Mouse (Mus musculus): ENCODE measurements around the gene Tnip1. TPM values are rescaled to one million over a fixed set of nuclear protein-coding genes. Genes with fewer than 3 reads are reported as not detected.

Gene Tnip1
- 10 to 100 TPM; 29.7 to 32.3 TPM for total RNA-seq (2021)
- long read RNA-seq, experiment 1, partial matches to known transcripts, result 6 of 19 reads
- long read RNA-seq, experiment 1, other reads (novel, unspliced or antisense), result 9 of 19 reads
- long read RNA-seq, experiment 2, partial matches to known transcripts, result 6 of 18 reads
- long read RNA-seq, experiment 2, other reads (novel, unspliced or antisense), result 9 of 18 reads

- DNase-seq, result no peak
- intact Hi-C loops (cut with DNase I), result no loop called here
Measured at GRCm38 (mm10) chr11:54962810-54963209, at the start of gene Tnip1. Tnip1 (minus strand) TSS chr11:54962917.

GRCm38 (mm10) chr11:55011440-55011839 lies 48.7 kb upstream of the Tnip1 start:
- intact Hi-C loops (cut with DNase I), result no loop called here
- no peak for DNase-seq

GRCm38 (mm10) chr11:55008230-55008629 lies 45.5 kb upstream of the Tnip1 start:
- no peak for DNase-seq
- intact Hi-C loops (cut with DNase I), result no loop called here

- intact Hi-C loops (cut with DNase I), result no loop called here
- DNase-seq, result no peak
Measured at GRCm38 (mm10) chr11:55005684-55006083, 43.0 kb upstream of the Tnip1 start.

GRCm38 (mm10) chr11:55004970-55005502 lies 42.3 kb upstream of the Tnip1 start:
- intact Hi-C loops (cut with DNase I), result no loop called here
- no peak for DNase-seq

- intact Hi-C loops (cut with DNase I), result loop anchor here (1.0 to 5.0 kb wide), 3 partner anchors 41 to 159 kb away; no protein-coding TSS in a partner anchor
- DNase-seq, result no peak
Measured at GRCm38 (mm10) chr11:54998708-54999107, 36.0 kb upstream of the Tnip1 start.

- intact Hi-C loops (cut with DNase I), result loop anchor here (1.0 to 5.0 kb wide), 3 partner anchors 41 to 159 kb away; no protein-coding TSS in a partner anchor
- DNase-seq, result peak; percentile 40 to 50
Measured at GRCm38 (mm10) chr11:54998284-54998683, 35.6 kb upstream of the Tnip1 start.

GRCm38 (mm10) chr11:54996176-54996575 lies 33.5 kb upstream of the Tnip1 start:
- DNase-seq, result no peak
- intact Hi-C loops (cut with DNase I), result loop anchor here (5.0 kb wide), 2 partner anchors 91 to 161 kb away; no protein-coding TSS in a partner anchor

- no peak for DNase-seq
- intact Hi-C loops (cut with DNase I), result no loop called here
Measured at GRCm38 (mm10) chr11:54989920-54990319, 27.2 kb upstream of the Tnip1 start.

- intact Hi-C loops (cut with DNase I), result no loop called here
- DNase-seq, result no peak
Measured at GRCm38 (mm10) chr11:54988754-54989349, 26.1 kb upstream of the Tnip1 start.

- intact Hi-C loops (cut with DNase I), result no loop called here
- no peak for DNase-seq
Measured at GRCm38 (mm10) chr11:54987974-54988373, 25.3 kb upstream of the Tnip1 start.

GRCm38 (mm10) chr11:54985086-54985485 lies 22.4 kb upstream of the Tnip1 start:
- intact Hi-C loops (cut with DNase I), result loop anchor here (2.0 kb wide), 1 partner anchor 106 kb away; no protein-coding TSS in a partner anchor
- DNase-seq, result no peak

- DNase-seq, result no peak
- intact Hi-C loops (cut with DNase I), result loop anchor here (2.0 kb wide), 1 partner anchor 106 kb away; no protein-coding TSS in a partner anchor
Measured at GRCm38 (mm10) chr11:54984581-54984980, 21.9 kb upstream of the Tnip1 start.

- peak in 1 of 2 experiments; percentile 56 for DNase-seq
- intact Hi-C loops (cut with DNase I), result loop anchor here (2.0 kb wide), 1 partner anchor 105 kb away; no protein-coding TSS in a partner anchor
Measured at GRCm38 (mm10) chr11:54984085-54984484, 21.4 kb upstream of the Tnip1 start.

- no peak for DNase-seq
- intact Hi-C loops (cut with DNase I), result no loop called here
Measured at GRCm38 (mm10) chr11:54982520-54982919, 19.8 kb upstream of the Tnip1 start.

- intact Hi-C loops (cut with DNase I), result no loop called here
- no peak for DNase-seq
Measured at GRCm38 (mm10) chr11:54981630-54982029, 18.9 kb upstream of the Tnip1 start.

- intact Hi-C loops (cut with DNase I), result no loop called here
- DNase-seq, result no peak
Measured at GRCm38 (mm10) chr11:54977385-54977937, 14.7 kb upstream of the Tnip1 start.

- no peak for DNase-seq
- intact Hi-C loops (cut with DNase I), result no loop called here
Measured at GRCm38 (mm10) chr11:54976351-54976750, 13.6 kb upstream of the Tnip1 start.

- intact Hi-C loops (cut with DNase I), result no loop called here
- DNase-seq, result no peak
Measured at GRCm38 (mm10) chr11:54975756-54976155, 13.0 kb upstream of the Tnip1 start.

GRCm38 (mm10) chr11:54975340-54975739 lies 12.6 kb upstream of the Tnip1 start:
- DNase-seq, result no peak
- intact Hi-C loops (cut with DNase I), result no loop called here

- intact Hi-C loops (cut with DNase I), result no loop called here
- no peak for DNase-seq
Measured at GRCm38 (mm10) chr11:54974639-54975038, 11.9 kb upstream of the Tnip1 start.
